29 mouse cellular contexts compared by ENCODE assay signal in genomic region chr8:57209584-57209983, GRCm38 (mm10).
A peak's percentile ranks its signal among the peaks of the same experiment; 100 is the strongest.
DNase-seq lines count a peak whose midpoint lies in the region; ATAC-seq lines count a peak whose summit lies in the region.
"Had no signal": no experiment of that assay in that cellular context is flagged by ENCODE, and none has a peak within 500 bp of the region (broad histone marks: within the 10 kb centered on the region; RNA-seq: fewer than 3 reads in every experiment).

No protein-coding gene starts in this region.

- no peaks in the 10 kb centered on the region for H3K9me3 ChIP-seq in limb, embryonic 10.5 days (replicated peaks)
- H3K9me3 ChIP-seq in heart, embryonic 10.5 days, result no peaks in the 10 kb centered on the region
- H3K9me3 ChIP-seq in forebrain, embryonic 15.5 days, result no peaks in the 10 kb centered on the region
- H3K9me3 ChIP-seq: embryonic facial prominence, embryonic 10.5 days; embryonic facial prominence, embryonic 13.5 days; forebrain, embryonic 12.5 days; heart, embryonic 12.5 days; heart, embryonic 15.5 days; hindbrain, embryonic 10.5 days; hindbrain, embryonic 13.5 days had no signal

- H3K27ac ChIP-seq in limb, embryonic 10.5 days, result no peak overlapping the region
- no peak overlapping the region for H3K27ac ChIP-seq in heart, embryonic 10.5 days
- no peak overlapping the region for H3K27ac ChIP-seq in forebrain, embryonic 15.5 days (replicated peaks)
- H3K27ac ChIP-seq: embryonic facial prominence, embryonic 10.5 days; embryonic facial prominence, embryonic 13.5 days; forebrain, embryonic 12.5 days; gastrocnemius, adult 2 months; heart, embryonic 15.5 days; hindbrain, embryonic 10.5 days; hindbrain, embryonic 13.5 days had no signal

- no peak for ATAC-seq in forebrain, embryonic 15.5 days (replicated peaks)
- ATAC-seq: CD4-positive, CD25-positive, alpha-beta regulatory T cell, adult 4 months; forebrain, embryonic 16.5 days; hindbrain, embryonic 16.5 days had no signal

- no peaks in the 10 kb centered on the region for H3K27me3 ChIP-seq in limb, embryonic 10.5 days (ENCODE audit: low read depth, poor library complexity, severe bottlenecking)
- H3K27me3 ChIP-seq in heart, embryonic 10.5 days (ENCODE audit: insufficient read depth, poor library complexity, severe bottlenecking), result no peaks in the 10 kb centered on the region
- no peaks in the 10 kb centered on the region for H3K27me3 ChIP-seq in forebrain, embryonic 15.5 days
- H3K27me3 ChIP-seq: embryonic facial prominence, embryonic 13.5 days; forebrain, embryonic 12.5 days; heart, embryonic 12.5 days; heart, embryonic 15.5 days; hindbrain, embryonic 13.5 days had no signal

- no peak overlapping the region for H3K4me3 ChIP-seq in limb, embryonic 10.5 days
- H3K4me3 ChIP-seq in heart, embryonic 10.5 days, result no peak overlapping the region
- no peak overlapping the region for H3K4me3 ChIP-seq in forebrain, embryonic 15.5 days
- H3K4me3 ChIP-seq: embryonic facial prominence, embryonic 10.5 days; embryonic facial prominence, embryonic 13.5 days; erythroblast, embryonic 14.5 days; forebrain, embryonic 12.5 days; gastrocnemius, adult 2 months; heart, embryonic 12.5 days; heart, embryonic 15.5 days; hindbrain, embryonic 10.5 days; hindbrain, embryonic 13.5 days had no signal

- WGBS in limb, embryonic 10.5 days, result 78% methylated on average over 6 of the region's 6 CpGs
- WGBS in heart, embryonic 10.5 days, result 67% methylated on average over 6 of the region's 6 CpGs
- WGBS in forebrain, embryonic 15.5 days, result 89% methylated on average over 6 of the region's 6 CpGs

- peak; percentile 32 for DNase-seq in forelimb bud, embryonic 11.5 days (ENCODE audit: low read depth, low spot score)
- peak; percentile 33 for DNase-seq in limb, embryonic 10.5 days (ENCODE audit: low spot score)
- peak; percentile 31 for DNase-seq in lung, postnatal 14 days
- no peak for DNase-seq in heart, embryonic 10.5 days (ENCODE audit: low spot score)
- no peak for DNase-seq in spleen, postnatal 10 days (ENCODE audit: low spot score in 2 of 2)
- DNase-seq: adrenal gland, adult 2 months; adrenal gland, postnatal 14 days; cerebellum, adult 11-12 months; cerebellum, adult 8-10 months; cerebellum, postnatal 10 days; cerebellum, postnatal 36 days; embryo, embryonic 11 days; gastrocnemius, adult 2 months; gastrocnemius, postnatal 14 days; heart, adult 11 months; heart, postnatal 10 days; heart, postnatal 36 days had no signal

- no peak overlapping the region for H3K9ac ChIP-seq in forebrain, embryonic 15.5 days (replicated peaks)
- H3K9ac ChIP-seq: embryonic facial prominence, embryonic 13.5 days; forebrain, embryonic 12.5 days; heart, embryonic 12.5 days; heart, embryonic 15.5 days; hindbrain, embryonic 13.5 days had no signal

- no peak overlapping the region for H3K4me2 ChIP-seq in forebrain, embryonic 15.5 days (replicated peaks)
- H3K4me2 ChIP-seq: embryonic facial prominence, embryonic 13.5 days; forebrain, embryonic 12.5 days; heart, embryonic 12.5 days; heart, embryonic 15.5 days; hindbrain, embryonic 13.5 days had no signal

- no peaks in the 10 kb centered on the region for H3K4me1 ChIP-seq in limb, embryonic 10.5 days
- no peaks in the 10 kb centered on the region for H3K4me1 ChIP-seq in heart, embryonic 10.5 days
- no peaks in the 10 kb centered on the region for H3K4me1 ChIP-seq in forebrain, embryonic 15.5 days
- H3K4me1 ChIP-seq: embryonic facial prominence, embryonic 10.5 days; embryonic facial prominence, embryonic 13.5 days; forebrain, embryonic 12.5 days; hindbrain, embryonic 10.5 days; hindbrain, embryonic 13.5 days had no signal

- H3K36me3 ChIP-seq in limb, embryonic 10.5 days, result no peaks in the 10 kb centered on the region
- no peaks in the 10 kb centered on the region for H3K36me3 ChIP-seq in heart, embryonic 10.5 days
- no peaks in the 10 kb centered on the region for H3K36me3 ChIP-seq in forebrain, embryonic 15.5 days
- H3K36me3 ChIP-seq: embryonic facial prominence, embryonic 10.5 days; embryonic facial prominence, embryonic 13.5 days; forebrain, embryonic 12.5 days; heart, embryonic 12.5 days; heart, embryonic 15.5 days; hindbrain, embryonic 10.5 days; hindbrain, embryonic 13.5 days had no signal

Comparison
In these comparisons a context has a peak if more than half of its experiments do, and no peak if none do; other contexts are left out.
1. DNase-seq: peak in forelimb bud, embryonic 11.5 days (single experiment), limb, embryonic 10.5 days (single experiment) and lung, postnatal 14 days (single experiment); none in heart, embryonic 10.5 days (single experiment) and spleen, postnatal 10 days (0 of 2).